Mouse (Mus musculus): ENCODE results near the gene Wdr54. TPM values are rescaled to one million over a fixed set of nuclear protein-coding genes. Genes with fewer than 3 reads are reported as not detected.
"Not testable (repeated sequence)": the region's sequence is repeated elsewhere in the genome, so short reads cannot be mapped to it uniquely, and the experiment has no call there.

Gene Wdr54
- total RNA-seq, 2 experiments from 2014 or later = 1.4 to 1.5 TPM

GRCm38 (mm10) chr6:83161921-83162641, 5.9 kb upstream of the Wdr54 start:
- intact Hi-C loops (cut with DNase I) = loop anchor here (2.0 to 5.0 kb wide), 3 partner anchors 45 to 165 kb away; no protein-coding TSS in a partner anchor
- peak; percentile 40 to 53 for DNase-seq

DNA sequence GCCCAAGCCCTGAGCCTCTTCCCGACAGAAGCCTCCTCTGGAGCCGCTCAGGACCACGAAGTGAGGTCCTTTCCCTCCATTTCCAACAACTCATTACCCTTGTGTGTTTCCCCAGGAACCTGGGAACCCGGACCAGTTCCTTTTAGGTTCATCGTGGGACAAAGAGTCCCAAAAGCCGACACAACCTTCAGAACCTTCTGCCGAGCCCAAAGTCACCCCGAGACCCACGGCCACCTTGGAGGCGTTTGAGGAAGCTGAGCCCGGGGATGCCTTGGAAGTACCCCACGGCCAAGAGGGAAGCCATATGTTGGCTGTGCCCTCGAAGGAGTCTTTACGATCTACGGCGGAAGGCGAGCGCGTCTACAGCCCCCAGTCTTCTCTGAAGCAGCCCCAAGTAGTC, 5.2 kb upstream of the Wdr54 start:
- intact Hi-C loops (cut with DNase I) = loop anchor here (2.0 to 5.0 kb wide), 3 partner anchors 45 to 165 kb away; no protein-coding TSS in a partner anchor
- DNase-seq = no peak

DNA sequence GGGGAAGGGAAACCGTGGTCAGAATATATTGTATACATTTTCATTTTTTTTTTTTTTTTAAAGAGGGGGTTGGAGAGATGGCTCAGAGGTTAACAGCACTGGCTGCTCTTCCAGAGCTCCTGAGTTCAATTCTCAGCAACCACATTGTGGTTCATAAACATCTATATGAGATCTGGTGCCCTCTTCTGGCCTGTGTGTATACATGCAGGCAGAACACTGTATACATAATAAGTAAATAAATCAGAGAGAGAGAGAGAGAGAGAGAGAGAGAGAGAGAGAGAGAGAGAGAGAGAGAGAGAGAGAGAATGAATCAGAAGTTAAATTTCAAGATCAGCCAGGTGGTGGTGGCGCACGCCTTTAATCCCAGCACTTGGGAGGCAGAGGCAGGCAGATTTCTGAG, 3.3 kb upstream of the Wdr54 start:
- DNase-seq = peak in 1 of 2 experiments; percentile 16
- intact Hi-C loops (cut with DNase I) = not testable (repeated sequence)

DNA sequence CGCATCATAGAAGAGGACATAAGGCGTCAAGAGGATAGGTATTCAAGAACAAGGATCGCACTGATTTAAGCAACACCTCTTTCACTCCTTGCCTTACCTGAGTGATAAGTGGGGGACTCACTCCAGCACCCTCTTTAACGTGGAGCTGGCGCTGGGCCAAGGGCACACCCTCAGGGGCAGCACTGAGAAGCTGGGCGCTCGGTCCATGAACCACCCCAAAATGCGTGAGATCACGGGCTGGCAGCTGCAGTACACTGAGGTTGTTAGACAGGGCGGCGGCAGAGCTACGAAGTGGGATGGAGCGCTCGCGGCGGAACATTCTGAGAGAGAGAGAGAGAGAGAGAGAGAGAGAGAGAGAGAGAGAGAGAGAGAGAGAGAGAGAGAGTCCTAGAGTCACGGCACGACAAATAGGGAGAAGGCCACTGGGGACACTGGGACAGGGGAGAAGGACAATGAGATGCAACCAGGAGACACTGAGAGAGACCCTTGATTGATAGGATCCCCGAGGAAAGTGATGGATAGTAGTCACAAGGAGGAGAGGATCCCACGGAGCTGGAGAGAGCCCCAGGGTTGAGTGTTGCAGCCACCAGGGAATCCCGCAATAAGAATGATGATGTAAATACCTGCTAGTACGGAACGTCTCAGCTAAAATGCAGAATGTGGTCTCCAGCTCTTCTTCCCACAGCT, 502 bp downstream of the Wdr54 start:
- DNase-seq = peak in 1 of 2 experiments; percentile 11
- intact Hi-C loops (cut with DNase I) = no loop called here

DNA sequence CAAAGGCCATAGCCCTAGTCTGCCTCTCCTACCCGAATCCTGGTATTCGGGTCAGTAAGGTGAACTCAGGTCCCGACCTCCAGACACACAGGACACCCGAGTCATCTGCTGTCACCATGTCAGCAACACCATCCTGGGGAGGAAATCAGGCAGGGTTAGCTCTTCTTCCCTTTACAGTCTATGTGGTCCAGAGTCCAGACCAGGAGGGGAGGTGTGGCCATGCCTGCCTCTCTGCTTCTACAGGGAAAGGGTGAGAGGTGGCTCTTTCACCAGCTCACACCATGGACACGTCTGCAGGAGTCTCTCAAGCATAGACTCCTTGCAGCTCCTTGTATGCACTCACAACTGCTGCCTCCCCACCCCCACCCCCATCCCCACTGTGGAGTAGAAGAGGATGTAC, 2.7 kb downstream of the Wdr54 start:
- no peak for DNase-seq
- intact Hi-C loops (cut with DNase I) = no loop called here

DNA sequence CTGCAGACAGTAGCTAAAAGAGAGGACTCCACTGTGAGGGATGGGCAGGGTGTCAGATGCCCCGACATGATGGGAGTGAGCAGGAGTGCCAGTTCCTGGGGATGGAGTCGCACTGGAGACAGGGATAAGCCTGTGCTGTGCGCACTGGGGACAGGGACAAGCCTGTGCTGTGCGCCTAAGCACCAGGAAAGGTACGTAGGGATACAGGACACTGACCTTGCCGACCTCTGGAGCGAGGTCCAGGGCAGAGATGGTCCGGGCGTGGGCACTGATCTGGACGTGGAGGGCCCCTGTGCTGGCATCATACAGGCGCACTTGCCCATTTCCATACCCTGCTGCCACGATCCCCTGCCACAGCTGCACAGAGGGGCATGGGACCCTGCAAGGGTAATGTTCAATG, 3.2 kb downstream of the Wdr54 start:
- intact Hi-C loops (cut with DNase I) = no loop called here
- no peak for DNase-seq

DNA sequence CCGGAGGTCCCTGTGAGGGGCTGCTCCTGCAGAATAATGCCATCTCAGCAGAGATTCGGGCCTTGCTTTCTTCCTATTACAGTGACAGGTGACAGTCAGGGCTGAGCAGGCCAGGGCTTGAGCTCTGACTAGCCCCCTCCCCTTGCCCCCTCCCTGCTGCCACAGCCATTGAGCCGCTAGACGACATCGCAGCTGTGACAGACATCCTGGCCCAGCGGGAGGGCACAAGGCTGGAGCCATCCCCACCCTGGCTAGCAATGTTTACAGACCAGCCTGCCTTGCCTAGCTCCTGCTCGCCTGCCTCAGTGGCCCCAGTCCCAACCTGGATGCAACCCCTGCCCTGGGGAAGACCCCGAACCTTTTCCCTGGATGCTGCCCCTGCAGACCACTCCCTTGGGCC, 4.5 kb downstream of the Wdr54 start:
- no peak for DNase-seq
- intact Hi-C loops (cut with DNase I) = no loop called here

GRCm38 (mm10) chr6:83147280-83147679, 8.9 kb downstream of the Wdr54 start:
- intact Hi-C loops (cut with DNase I) = no loop called here
- no peak for DNase-seq

GRCm38 (mm10) chr6:83145805-83146204, 10.4 kb downstream of the Wdr54 start:
- intact Hi-C loops (cut with DNase I) = no loop called here
- DNase-seq = no peak

- intact Hi-C loops (cut with DNase I) = no loop called here
- no peak for DNase-seq
These were observed 11.0 kb downstream of the Wdr54 start for GRCm38 (mm10) chr6:83145209-83145608.

DNA sequence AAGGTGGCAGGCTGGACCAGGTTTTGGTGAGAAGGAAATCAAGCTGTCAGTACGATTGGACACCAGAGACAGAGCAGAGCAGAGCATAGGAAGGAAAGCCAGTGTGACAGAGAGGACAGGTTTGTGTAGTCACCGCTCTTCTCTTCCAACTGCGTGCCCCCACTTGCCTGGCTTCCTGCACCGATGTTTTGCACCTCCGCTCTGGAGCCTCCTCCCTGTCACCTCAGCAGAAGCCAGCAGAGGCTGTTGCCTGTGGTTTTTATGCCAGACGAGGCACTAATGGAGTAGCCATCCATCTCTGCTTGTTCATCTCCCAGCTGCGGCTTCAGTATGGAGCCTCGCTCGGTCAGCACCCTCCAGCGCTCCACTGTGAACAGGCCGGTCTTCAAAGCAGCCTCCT, 13.3 kb downstream of the Wdr54 start:
- no peak for DNase-seq
- intact Hi-C loops (cut with DNase I) = no loop called here

DNA sequence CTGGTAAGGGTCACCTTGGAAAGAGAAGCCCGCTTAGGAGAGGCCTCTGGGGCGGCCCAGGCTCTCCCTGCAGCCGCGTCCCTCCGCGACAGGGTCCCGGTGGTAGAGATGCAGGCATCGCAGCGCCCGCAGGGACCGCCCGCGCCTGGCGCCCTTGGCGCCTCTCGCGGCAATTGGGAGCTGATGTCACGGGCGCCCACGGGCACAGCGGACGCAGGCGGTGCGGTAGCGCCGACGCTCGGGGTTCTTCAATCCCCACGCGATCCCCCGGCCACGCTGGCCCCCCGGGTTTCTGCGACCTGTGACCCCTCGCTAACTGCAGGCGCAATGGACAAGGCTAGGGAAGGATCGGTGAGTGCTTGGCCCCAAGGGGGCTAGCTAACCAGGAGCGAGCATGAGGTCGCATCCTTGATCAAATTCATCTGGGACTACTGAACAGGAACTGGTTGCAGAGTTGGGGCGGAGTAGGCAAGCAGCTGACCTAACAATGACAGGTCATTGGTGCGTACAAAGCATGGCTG, 13.9 kb downstream of the Wdr54 start:
- intact Hi-C loops (cut with DNase I) = no loop called here
- DNase-seq = no peak

GRCm38 (mm10) chr6:83141636-83142035, 14.6 kb downstream of the Wdr54 start:
- DNase-seq = no peak
- intact Hi-C loops (cut with DNase I) = no loop called here

- intact Hi-C loops (cut with DNase I) = no loop called here
- no peak for DNase-seq
These were observed 16.2 kb downstream of the Wdr54 start for GRCm38 (mm10) chr6:83140044-83140443.

- intact Hi-C loops (cut with DNase I) = no loop called here
- no peak for DNase-seq
These were observed 18.1 kb downstream of the Wdr54 start for GRCm38 (mm10) chr6:83138056-83138455.

GRCm38 (mm10) chr6:83137576-83137950, 18.6 kb downstream of the Wdr54 start:
- intact Hi-C loops (cut with DNase I) = no loop called here
- DNase-seq = peak in 1 of 2 experiments; percentile 86

GRCm38 (mm10) chr6:83136881-83137575, 19.2 kb downstream of the Wdr54 start:
- intact Hi-C loops (cut with DNase I) = no loop called here
- DNase-seq = peak; percentile 69 to 89

- intact Hi-C loops (cut with DNase I) = no loop called here
- DNase-seq = no peak
These were observed 19.8 kb downstream of the Wdr54 start for GRCm38 (mm10) chr6:83136291-83136880.

DNA sequence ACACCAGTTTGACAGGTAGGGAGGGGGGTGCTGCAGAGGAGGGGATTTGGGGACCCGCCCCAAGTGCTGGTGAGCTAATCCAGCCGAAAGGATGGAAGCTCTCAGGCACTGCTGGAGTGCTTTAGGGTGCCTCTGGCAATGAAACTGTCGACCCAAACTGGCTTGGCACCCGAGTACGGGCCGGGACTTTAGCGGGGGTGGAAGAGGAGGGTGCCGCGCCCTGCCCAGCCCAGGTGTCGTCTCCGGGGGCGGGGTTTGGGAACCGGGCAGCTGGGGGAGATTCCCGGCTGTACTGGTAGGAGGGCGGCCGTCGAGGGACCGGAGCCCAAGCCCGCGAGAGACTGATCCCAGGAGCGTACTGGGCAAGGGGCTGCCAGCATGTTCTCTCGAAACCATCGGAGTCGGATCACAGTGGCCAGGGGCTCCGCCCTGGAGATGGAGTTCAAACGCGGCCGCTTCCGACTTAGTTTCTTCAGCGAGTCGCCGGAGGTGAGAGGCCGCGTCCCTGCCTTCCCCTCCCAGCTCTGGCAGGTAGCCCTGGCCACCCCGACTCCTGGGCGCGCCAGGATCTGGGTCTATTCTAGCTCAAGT, 20.5 kb downstream of the Wdr54 start:
- intact Hi-C loops (cut with DNase I) = no loop called here
- peak; percentile 42 to 47 for DNase-seq

- DNase-seq = no peak
- intact Hi-C loops (cut with DNase I) = no loop called here
These were observed 21.2 kb downstream of the Wdr54 start, which contains the start of gene Rtkn for GRCm38 (mm10) chr6:83134951-83135513. TSS of gene Rtkn (plus strand) at chr6:83135463.
